Mouse (Mus musculus) bone marrow macrophage, adult 2 months (primary cell): Measurements from ENCODE around the gene Lrba.

Experiments used
- CTCF ChIP-seq: IDR thresholded peaks from 2 replicates; pipeline ENCODE4 v1.5.1; 2012; ENCODE audit warnings: low read depth, mild to moderate bottlenecking, low read length, moderate library complexity
- POLR2A ChIP-seq: IDR thresholded peaks from 2 replicates; pipeline ENCODE4 v1.6.1; 2012; ENCODE audit warnings: mild to moderate bottlenecking, low read depth, low read length, borderline replicate concordance

DNA sequence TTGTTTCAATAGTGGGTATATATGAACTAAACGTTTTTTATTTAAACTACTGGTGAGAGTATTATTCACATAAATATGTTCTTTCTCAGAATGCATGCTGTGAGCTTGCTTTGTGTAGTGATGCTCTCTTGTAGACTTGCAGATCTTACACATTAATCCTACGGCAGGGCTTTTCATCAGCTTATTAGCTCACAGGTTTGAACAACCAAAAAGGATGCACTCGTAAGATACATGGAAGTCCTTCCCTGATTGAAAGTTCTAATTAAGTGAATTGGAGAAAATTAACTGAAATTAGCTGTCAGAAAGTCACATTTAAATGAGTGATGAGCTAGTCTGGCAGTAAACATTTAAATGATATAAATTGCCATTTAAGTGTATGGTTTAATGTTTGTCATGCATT, 488.3 kb downstream of the Lrba start:
- TF ChIP-seq CTCF: no peak
- TF ChIP-seq POLR2A: no peak
